Mouse (Mus musculus) neural tube, embryonic 13.5 days (tissue): ENCODE results near the gene D17Wsu92e. TPM values are rescaled to one million over a fixed set of nuclear protein-coding genes. Genes with fewer than 3 reads are reported as not detected.
A peak's percentile ranks its signal among the peaks of the same experiment; 100 is the strongest.
"Not testable (repeated sequence)": the region's sequence is repeated elsewhere in the genome, so short reads cannot be mapped to it uniquely, and the experiment has no call there.

Experiments
- ATAC-seq: fragments of 200-750 bp; cut with Nextera tagmentation; 2 replicates; pipeline ENCODE4 v1.8.0; 2017; ENCODE audit warnings: low read depth, mild to moderate bottlenecking, moderate TSS enrichment, moderate library complexity
- H3K27ac ChIP-seq: fragments of 300-500 bp; sonication (generic); replicated peaks from 2 replicates; pipeline ENCODE4 v1.5.1; 2015; ENCODE audit warnings: moderate library complexity, mild to moderate bottlenecking, inconsistent platforms
- H3K27me3 ChIP-seq: fragments of 300-500 bp; sonication (generic); 2 replicates; pipeline ENCODE4 v1.6.1; 2015; ENCODE audit warnings: mild to moderate bottlenecking, inconsistent platforms
- H3K36me3 ChIP-seq: fragments of 300-500 bp; sonication (generic); 2 replicates; pipeline ENCODE4 v1.6.1; 2015; ENCODE audit warnings: mild to moderate bottlenecking, inconsistent platforms
- H3K4me1 ChIP-seq: fragments of 300-500 bp; sonication (generic); replicated peaks from 2 replicates; pipeline ENCODE4 v1.6.1; 2015; ENCODE audit warnings: inconsistent platforms
- H3K4me2 ChIP-seq: fragments of 300-500 bp; sonication (generic); 2 replicates; pipeline ENCODE4 v1.6.1; 2015; ENCODE audit warnings: inconsistent platforms, mild to moderate bottlenecking, moderate library complexity
- H3K4me3 ChIP-seq: fragments of 300-500 bp; sonication (generic); 2 replicates; pipeline ENCODE4 v1.5.1; 2015; ENCODE audit warnings: mild to moderate bottlenecking, inconsistent platforms
- H3K9ac ChIP-seq: fragments of 300-500 bp; sonication (generic); 2 replicates; pipeline ENCODE4 v1.6.1; 2015; ENCODE audit warnings: moderate library complexity, mild to moderate bottlenecking, inconsistent platforms
- H3K9me3 ChIP-seq: fragments of 300-500 bp; sonication (generic); 2 replicates; pipeline ENCODE4 v1.6.1; 2016; ENCODE audit warnings: inconsistent platforms
- WGBS: fragments of 180-500 bp; shearing (Covaris S2); methylation state at CpG from one replicate; pipeline ENCODE4 v1.1.7; 2015; 5-methylcytosine and 5-hydroxymethylcytosine counted together
- polyA plus RNA-seq: library from polyadenylated mRNA; unstranded; fragments of >200 nt; fragmentation: Nextera tagmentation; extraction: Ambion mirVana; gene quantifications from 2 replicates; pipeline ENCODE4 v1.2.1, GENCODE M21; 2015

The D17Wsu92e gene
- polyA plus RNA-seq, 1 experiment from 2014 or later: 9.2 TPM

DNA sequence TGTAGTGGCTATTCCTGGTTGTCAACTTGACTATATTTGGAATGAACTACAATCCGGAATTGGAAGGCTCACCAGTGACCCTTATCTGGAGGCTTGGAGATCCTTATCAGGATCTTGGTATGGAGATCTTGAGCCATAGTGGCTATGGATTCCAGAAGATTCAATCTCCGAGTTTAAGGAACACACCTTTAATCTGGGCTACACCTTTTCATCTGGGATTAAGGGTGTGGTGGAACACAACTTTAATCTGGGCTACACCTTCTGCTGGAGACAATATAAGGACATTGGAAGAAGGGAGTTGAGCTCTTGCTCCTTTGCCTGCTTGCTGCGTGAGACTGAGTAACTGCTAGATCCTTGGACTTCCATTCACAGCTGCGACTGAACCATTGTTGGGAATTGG, 17.4 kb upstream of the D17Wsu92e start, which contains the start of gene Snrpc:
Snrpc (plus strand) TSS at position 301 of the 400 bp plus-strand sequence.
- peaks cover 15% of the 10 kb centered on the region for H3K27me3 ChIP-seq
- WGBS: 83% methylated on average over 4 of the region's 4 CpGs
- H3K9me3 ChIP-seq, H3K4me3 ChIP-seq, H3K27ac ChIP-seq, H3K9ac ChIP-seq, ATAC-seq: not testable (repeated sequence)
- H3K4me2 ChIP-seq: 0 out of 2 replicates have a peak within 1 kb of the TSS, but pooled peaks have one; percentile 73
- peaks cover 19% of the 10 kb centered on the region for H3K4me1 ChIP-seq
- H3K36me3 ChIP-seq: peaks cover 10% of the 10 kb centered on the region

DNA sequence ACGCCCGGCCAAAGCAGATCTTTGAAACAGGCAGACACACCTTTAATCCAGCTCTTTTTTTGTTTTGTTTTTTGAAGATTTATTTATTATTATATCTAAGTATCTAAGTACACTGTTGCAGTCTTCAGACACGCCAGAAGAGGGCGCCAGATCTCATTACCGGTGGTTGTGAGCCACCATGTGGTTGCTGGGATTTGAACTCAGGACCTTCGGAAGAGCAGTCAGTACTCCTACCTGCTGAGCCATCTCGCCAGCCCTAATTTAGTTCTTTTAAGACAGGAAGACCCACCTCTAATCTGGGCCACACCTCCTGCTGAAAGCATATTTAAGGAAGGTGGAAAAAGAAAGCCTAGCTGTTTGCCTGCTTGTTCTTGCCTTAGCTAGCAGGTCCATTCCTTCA, 10.0 kb upstream of the D17Wsu92e start:
- 56% methylated on average over 7 of the region's 7 CpGs for WGBS
- Histone ChIP-seq H3K4me1 (0 out of 2 replicates have a peak, but pooled peaks cover 14% of the 10 kb centered on the region), H3K4me3 (no peak overlapping the region), H3K9ac (no peak overlapping the region), H3K36me3 (no peaks in the 10 kb centered on the region), H3K4me2 (no peak overlapping the region), H3K9me3 (no peaks in the 10 kb centered on the region), H3K27me3 (no peaks in the 10 kb centered on the region; the same call in 1 of the 2 replicates), H3K27ac (no peak overlapping the region)
- no peak for ATAC-seq

DNA sequence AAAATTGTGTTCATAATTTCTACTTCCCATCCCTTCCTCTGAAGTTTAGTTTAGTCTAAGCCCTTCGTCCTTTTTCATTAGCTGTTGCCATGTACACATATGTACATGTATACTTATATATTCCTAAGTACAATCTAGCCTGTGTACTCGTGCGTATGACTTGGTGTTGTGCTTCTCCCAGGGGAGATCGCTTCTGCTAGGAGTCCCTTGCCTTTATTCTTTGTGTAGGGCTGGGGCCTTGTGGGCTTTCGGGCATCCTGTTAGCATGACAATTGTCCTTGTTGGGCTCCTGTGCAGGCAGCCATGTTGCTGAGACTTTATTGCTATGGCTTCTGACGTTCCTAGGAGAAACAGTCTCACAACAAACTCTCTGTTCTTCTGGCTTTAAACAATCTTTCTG, 7.1 kb upstream of the D17Wsu92e start:
- ATAC-seq: no peak
- H3K4me2 ChIP-seq: peak overlapping the region; percentile 53
- H3K27ac ChIP-seq: 0 out of 2 replicates have a peak overlapping the region, but pooled peaks have one; percentile 24
- H3K4me1 ChIP-seq: 0 out of 2 replicates have a peak, but pooled peaks cover 14% of the 10 kb centered on the region
- no peaks in the 10 kb centered on the region for H3K36me3 ChIP-seq
- no peaks in the 10 kb centered on the region for H3K27me3 ChIP-seq
- 0 out of 2 replicates have a peak overlapping the region, but pooled peaks have one; percentile 31 for H3K9ac ChIP-seq
- 9% methylated on average over 6 of the region's 6 CpGs for WGBS
- H3K9me3 ChIP-seq: no peaks in the 10 kb centered on the region
- H3K4me3 ChIP-seq: no peak overlapping the region

DNA sequence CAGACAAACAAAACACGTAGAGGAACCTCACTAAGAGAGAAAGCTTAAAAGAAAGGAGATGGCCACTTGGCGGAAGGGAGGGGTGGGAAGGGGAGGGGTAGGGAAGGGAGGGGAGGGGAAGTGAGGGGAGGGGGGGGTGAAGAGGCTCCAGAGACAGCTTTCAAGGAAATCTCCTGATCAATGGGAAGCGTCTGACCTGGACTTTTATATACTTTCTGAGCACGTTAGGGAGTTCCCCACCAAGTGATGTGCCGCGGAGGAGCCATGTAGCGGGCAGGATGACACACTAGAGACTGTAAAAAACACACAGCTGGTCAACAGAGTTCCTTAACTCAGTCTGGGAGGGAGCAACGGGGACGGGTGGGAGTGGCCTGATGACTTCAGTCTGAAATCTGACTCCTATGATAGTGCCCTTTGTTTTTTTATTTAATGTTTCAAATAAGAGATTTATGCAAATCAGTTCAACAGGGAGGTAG, 6.5 kb upstream of the D17Wsu92e start:
- Histone ChIP-seq H3K9ac (peak overlapping the region; percentile 32), H3K9me3 (no peaks in the 10 kb centered on the region), H3K27me3 (no peaks in the 10 kb centered on the region), H3K4me1 (0 out of 2 replicates have a peak, but pooled peaks cover 14% of the 10 kb centered on the region), H3K36me3 (no peaks in the 10 kb centered on the region), H3K4me3 (peak overlapping the region; percentile 21), H3K27ac (peak overlapping the region; percentile 29), H3K4me2 (peak overlapping the region; percentile 53)
- under 1% methylated on average over 8 of the region's 9 CpGs for WGBS
- peak; percentile 58 for ATAC-seq

DNA sequence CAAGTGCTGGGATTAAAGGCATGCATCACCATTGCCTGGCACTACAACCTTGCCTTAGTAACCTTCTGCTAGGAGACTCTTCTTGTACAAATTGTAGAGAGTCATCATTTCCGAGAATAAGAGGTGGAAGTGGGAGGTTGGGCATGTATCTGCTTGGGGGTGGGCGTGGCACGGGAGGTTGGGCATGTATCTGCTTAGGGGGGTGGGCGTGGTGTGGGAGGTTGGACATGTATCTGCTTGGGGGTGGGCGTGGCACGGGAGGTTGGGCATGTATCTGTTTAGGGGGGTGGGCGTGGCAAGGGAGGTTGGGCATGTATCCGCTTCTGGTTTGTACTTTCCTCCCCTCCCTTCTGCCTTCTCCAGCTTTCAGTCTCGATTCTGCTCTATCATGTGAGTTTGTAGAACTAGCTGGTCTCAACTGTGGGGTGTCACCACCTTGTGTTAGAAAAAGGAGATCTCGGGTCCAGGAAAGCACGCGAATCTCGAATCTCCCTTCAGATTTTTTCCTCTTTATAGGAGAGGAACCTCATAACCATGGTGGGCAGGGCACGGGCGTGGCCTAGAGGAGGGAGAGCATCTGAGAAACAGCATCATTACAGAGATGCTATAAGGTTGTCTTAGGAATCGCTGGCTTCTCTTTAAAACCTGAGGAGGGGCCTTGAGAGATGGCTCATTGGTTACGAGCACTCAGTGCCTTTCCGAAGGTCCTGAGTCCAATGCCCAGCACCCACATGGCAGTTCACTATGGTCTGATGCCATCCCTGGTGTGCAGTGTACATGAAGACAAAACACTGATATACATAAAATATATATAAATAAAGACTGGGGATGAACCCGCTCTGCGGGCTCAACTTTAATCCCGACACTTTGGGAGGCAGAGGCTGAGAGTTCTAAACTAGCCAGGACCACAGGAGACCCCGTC, 5.8 kb upstream of the D17Wsu92e start:
- H3K9ac ChIP-seq: peak overlapping the region; percentile 32; the same call in 1 of the 2 replicates
- peak; percentile 42; the same call in 1 of the 2 replicates for ATAC-seq

DNA sequence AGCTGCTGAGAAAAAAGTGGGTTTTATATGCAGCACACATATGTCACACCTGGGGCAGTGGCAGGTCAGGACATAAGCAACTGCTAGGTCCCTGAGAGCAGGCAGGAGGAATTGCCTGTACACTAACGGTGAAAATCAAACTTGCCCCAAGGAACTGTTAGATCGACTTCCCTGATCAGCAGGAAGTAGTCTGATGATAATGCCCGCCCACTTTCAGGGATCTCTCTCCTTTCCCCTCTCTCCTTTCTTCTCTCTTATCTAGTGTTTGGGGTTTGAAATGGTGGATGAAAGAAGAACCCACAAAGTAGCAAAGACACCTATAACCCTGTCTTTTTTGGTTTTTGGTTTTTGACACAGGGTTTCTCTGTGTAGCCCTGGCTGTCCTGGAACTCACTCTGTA, 5.1 kb upstream of the D17Wsu92e start:
- WGBS: 46% methylated on average over 3 of the region's 3 CpGs
- no peak for ATAC-seq
- H3K9me3 ChIP-seq: no peaks in the 10 kb centered on the region
- peaks cover 21% of the 10 kb centered on the region for H3K4me1 ChIP-seq
- H3K27ac ChIP-seq: 0 out of 2 replicates have a peak overlapping the region, but pooled peaks have one; percentile 29
- no peak overlapping the region for H3K4me3 ChIP-seq
- no peaks in the 10 kb centered on the region for H3K27me3 ChIP-seq
- H3K9ac ChIP-seq: no peak overlapping the region
- H3K4me2 ChIP-seq: peak overlapping the region; percentile 53
- H3K36me3 ChIP-seq: no peaks in the 10 kb centered on the region

More for the DNA sequence above, 5.8 kb upstream of the D17Wsu92e start:
- H3K27me3 ChIP-seq: no peaks in the 10 kb centered on the region
- H3K4me3 ChIP-seq: peak overlapping the region; percentile 21
- no peaks in the 10 kb centered on the region for H3K9me3 ChIP-seq
- H3K4me1 ChIP-seq: peaks cover 17% of the 10 kb centered on the region
- no peaks in the 10 kb centered on the region for H3K36me3 ChIP-seq
- peak overlapping the region; percentile 53 for H3K4me2 ChIP-seq
- H3K27ac ChIP-seq: peak overlapping the region; percentile 29
- 3% methylated on average over 22 of the region's 22 CpGs for WGBS

DNA sequence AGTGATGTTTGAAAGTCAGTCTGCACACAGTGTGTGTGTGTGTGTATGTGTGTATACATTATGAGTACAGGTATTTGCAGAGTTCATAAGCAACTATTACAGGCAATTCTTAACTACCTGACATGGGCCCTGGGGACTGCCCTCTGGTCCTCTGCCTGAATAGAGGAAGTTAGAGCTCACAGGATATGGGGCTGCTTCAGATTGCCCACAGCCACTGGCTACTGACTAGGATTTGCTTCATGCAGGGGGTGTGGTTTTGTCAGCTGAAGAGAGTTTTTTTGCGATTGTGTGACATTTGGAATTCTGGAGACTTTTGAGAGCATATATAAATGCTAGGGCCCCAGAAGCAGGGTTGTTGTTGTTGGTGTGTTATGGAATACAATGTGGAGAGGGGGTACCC, 4.5 kb upstream of the D17Wsu92e start:
- Histone ChIP-seq H3K9ac (no peak overlapping the region), H3K9me3 (no peaks in the 10 kb centered on the region), H3K4me2 (no peak overlapping the region), H3K36me3 (no peaks in the 10 kb centered on the region), H3K4me3 (no peak overlapping the region), H3K27me3 (no peaks in the 10 kb centered on the region), H3K27ac (no peak overlapping the region), H3K4me1 (peaks cover 21% of the 10 kb centered on the region)
- 72% methylated on average over 1 of the region's 1 CpGs for WGBS
- no peak for ATAC-seq

DNA sequence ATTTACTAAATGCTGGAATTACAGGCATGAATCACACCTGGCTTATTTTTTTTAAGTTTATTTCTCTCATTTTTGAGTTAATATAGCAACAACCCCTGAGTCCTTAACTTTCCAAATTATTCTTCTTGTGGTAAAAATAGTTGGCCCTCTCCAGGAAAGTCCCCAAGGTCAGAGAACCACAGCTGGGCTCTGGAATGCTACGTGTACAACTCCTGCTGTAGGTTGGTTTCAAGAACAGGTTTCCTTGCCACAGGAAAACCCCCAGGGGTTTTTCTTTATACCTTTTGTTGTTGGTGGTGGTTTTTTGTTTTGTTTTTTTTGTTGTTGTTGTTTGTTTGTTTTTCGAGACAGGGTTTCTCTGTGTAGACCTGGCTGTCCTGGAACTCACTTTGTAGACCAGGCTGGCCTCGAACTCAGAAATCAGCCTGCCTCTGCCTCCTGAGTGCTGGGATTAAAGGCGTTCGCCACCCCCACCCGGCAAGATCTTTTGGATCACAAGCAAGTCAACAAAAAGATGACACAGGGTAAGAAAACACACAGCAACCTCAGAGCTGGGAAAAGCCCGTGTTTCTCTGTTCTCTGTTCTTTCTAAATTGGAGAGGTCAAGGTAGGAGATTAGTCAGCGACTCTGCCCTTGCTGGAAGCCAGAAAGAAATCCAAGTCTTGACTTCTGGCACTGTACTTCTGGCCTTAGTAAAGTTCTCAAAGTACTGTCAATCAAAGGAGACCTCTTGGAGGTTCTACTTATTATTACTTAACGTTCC, 2.9 kb upstream of the D17Wsu92e start:
- Histone ChIP-seq H3K4me2 (no peak overlapping the region), H3K27ac (no peak overlapping the region), H3K9me3 (no peaks in the 10 kb centered on the region), H3K27me3 (no peaks in the 10 kb centered on the region), H3K4me1 (peaks cover 37% of the 10 kb centered on the region), H3K36me3 (no peaks in the 10 kb centered on the region), H3K9ac (no peak overlapping the region), H3K4me3 (no peak overlapping the region)
- 80% methylated on average over 9 of the region's 9 CpGs for WGBS
- no peak for ATAC-seq

DNA sequence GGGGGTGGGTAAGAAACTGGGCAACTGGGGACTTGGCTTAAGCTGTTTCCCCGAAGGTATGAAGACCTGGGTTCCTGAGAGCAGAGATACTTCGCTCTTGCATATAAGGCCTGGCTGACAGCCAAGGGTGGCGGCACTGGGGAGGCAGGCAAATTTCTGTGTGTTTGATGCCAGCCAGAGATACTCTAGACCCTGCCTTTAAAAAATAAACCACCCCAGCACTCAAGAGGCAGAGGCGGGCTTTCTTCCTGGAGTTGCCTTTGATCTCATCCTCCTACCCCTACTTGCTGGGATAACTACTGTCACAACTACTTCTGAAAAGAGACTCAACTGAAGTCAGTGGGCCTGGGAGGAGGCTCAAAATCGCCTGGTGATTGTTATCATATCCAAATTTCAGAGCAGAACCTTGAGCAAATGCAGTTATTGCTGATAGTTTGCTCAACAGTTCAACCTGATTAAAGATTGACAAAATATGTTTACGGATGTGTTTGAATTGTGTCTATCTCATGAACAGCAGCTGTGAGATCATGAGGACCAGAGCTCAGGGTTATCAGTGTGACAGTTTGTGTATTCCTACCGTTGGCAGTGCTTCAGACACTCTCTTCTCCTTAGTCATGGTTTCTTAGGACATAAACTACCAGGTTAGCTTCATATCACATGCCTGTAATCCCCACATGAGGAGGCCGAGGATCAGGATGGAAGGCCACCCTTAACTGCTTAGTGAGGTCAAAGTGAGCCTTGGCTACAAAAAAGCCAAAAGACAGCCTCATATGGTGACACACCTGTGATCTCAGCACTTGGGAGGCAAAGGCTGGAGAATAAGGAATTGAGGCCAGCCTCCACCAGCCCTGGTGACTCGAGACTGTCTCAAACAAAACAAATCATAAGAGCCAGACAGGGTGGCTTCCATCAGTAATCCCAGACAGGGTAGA, 1.2 kb upstream of the D17Wsu92e start:
- Histone ChIP-seq H3K27me3 (no peaks in the 10 kb centered on the region), H3K9me3 (no peaks in the 10 kb centered on the region), H3K4me2 (peak overlapping the region; percentile 94), H3K27ac (peak overlapping the region; percentile 90), H3K4me3 (peak overlapping the region; percentile 99), H3K36me3 (no peaks in the 10 kb centered on the region), H3K9ac (peak overlapping the region; percentile 81), H3K4me1 (peaks cover 41% of the 10 kb centered on the region)
- no peak for ATAC-seq
- WGBS: 68% methylated on average over 9 of the region's 9 CpGs

DNA sequence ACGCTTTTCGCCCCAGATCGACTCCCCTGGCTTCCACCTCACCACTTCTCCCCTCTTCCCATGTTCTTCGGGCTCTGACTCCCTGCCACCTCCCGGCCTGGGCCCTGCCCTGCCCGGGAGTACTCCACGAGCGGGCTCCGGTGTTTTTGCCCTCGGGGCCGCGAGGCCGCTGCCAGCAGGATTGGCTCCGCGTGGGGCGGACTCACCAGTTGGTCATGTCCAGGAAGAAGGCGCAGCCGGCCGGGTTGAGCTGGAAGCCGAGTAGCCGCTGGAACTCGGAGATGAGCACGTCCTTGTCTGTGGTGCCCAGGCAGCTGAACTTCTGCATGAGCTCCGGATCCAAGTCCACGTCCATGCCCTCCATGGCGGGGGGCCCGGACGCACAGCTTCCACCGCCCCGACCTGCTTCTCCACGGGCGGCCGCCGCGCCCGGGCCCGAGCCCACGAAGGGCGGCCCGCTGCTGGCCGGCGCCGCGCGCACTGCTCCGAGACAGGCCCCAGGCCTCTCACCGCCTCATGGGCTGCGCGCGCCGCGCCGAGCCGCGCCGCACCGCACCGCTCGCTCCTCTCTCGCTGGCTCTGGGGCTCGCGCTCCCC, 379 bp downstream of the D17Wsu92e start:
- Histone ChIP-seq H3K9me3 (no peaks in the 10 kb centered on the region), H3K27ac (peak overlapping the region; percentile 84), H3K36me3 (no peaks in the 10 kb centered on the region), H3K27me3 (no peaks in the 10 kb centered on the region), H3K4me2 (peak overlapping the region; percentile 94), H3K4me1 (peaks cover 34% of the 10 kb centered on the region), H3K9ac (peak overlapping the region; percentile 96), H3K4me3 (peak overlapping the region; percentile 99)
- WGBS: under 1% methylated on average over 57 of the region's 62 CpGs
- peak; percentile 92 for ATAC-seq
